Comparison of ENCODE assay signal across 8 mouse cellular contexts in genomic region chr19:46338942-46339286, GRCm38 (mm10). TPM values are rescaled to one million over a fixed set of nuclear protein-coding genes. Genes with fewer than 3 reads are reported as not detected.
A peak's percentile ranks its signal among the peaks of the same experiment; 100 is the strongest.
DNase-seq lines count a peak whose midpoint lies in the region; ATAC-seq lines count a peak whose summit lies in the region.

No protein-coding gene starts in this region.

- peak overlapping the region; percentile 88 for H3K4me2 ChIP-seq in heart, embryonic 13.5 days
- peak overlapping the region; percentile 69 for H3K4me2 ChIP-seq in hindbrain, embryonic 13.5 days
- peak overlapping the region; percentile 78 for H3K4me2 ChIP-seq in midbrain, embryonic 12.5 days (replicated peaks)

- peaks cover 17% of the 10 kb centered on the region for H3K27me3 ChIP-seq in heart, embryonic 13.5 days (replicated peaks)
- H3K27me3 ChIP-seq in hindbrain, embryonic 13.5 days: peaks cover 9% of the 10 kb centered on the region; the same call in 1 of the 2 replicates
- 0 out of 2 replicates have a peak, but pooled peaks cover 5% of the 10 kb centered on the region for H3K27me3 ChIP-seq in midbrain, embryonic 12.5 days

- DNase-seq in heart, postnatal 10 days: no peak
- DNase-seq in left cerebral cortex, adult 9 months (ENCODE audit: low spot score in 2 of 2): no peak
- DNase-seq in retina, embryonic 14.5 days (ENCODE audit: low spot score): no peak
- DNase-seq in spleen, adult 18-20 months: no peak

- H3K27ac ChIP-seq in heart, embryonic 13.5 days (replicated peaks): peak overlapping the region; percentile 41; the same call in 1 of the 2 replicates
- H3K27ac ChIP-seq in hindbrain, embryonic 13.5 days: peak overlapping the region; percentile 69
- no peak overlapping the region for H3K27ac ChIP-seq in midbrain, embryonic 12.5 days (replicated peaks)

- intact Hi-C loops in heart, postnatal 10 days (cut with DNase I): loop anchor here (1.0 to 5.0 kb wide), 4 partner anchors 9 to 103 kb away; no protein-coding TSS in a partner anchor

- WGBS in heart, embryonic 13.5 days: 53% methylated on average over 6 of the region's 6 CpGs
- 57% methylated on average over 6 of the region's 6 CpGs for WGBS in hindbrain, embryonic 13.5 days
- WGBS in midbrain, embryonic 12.5 days: 55% methylated on average over 6 of the region's 6 CpGs

- no peaks in the 10 kb centered on the region for H3K9me3 ChIP-seq in heart, embryonic 13.5 days
- no peaks in the 10 kb centered on the region for H3K9me3 ChIP-seq in hindbrain, embryonic 13.5 days
- no peaks in the 10 kb centered on the region for H3K9me3 ChIP-seq in midbrain, embryonic 12.5 days

- H3K36me3 ChIP-seq in heart, embryonic 13.5 days: no peaks in the 10 kb centered on the region
- H3K36me3 ChIP-seq in hindbrain, embryonic 13.5 days: no peaks in the 10 kb centered on the region
- peaks cover 6% of the 10 kb centered on the region; the same call in 1 of the 2 replicates for H3K36me3 ChIP-seq in midbrain, embryonic 12.5 days

- H3K4me1 ChIP-seq in heart, embryonic 13.5 days: peaks cover 20% of the 10 kb centered on the region
- peaks cover 27% of the 10 kb centered on the region for H3K4me1 ChIP-seq in hindbrain, embryonic 13.5 days (replicated peaks)
- peaks cover 16% of the 10 kb centered on the region for H3K4me1 ChIP-seq in midbrain, embryonic 12.5 days

- peak overlapping the region; percentile 87 for H3K4me3 ChIP-seq in heart, embryonic 13.5 days
- peak overlapping the region; percentile 73 for H3K4me3 ChIP-seq in hindbrain, embryonic 13.5 days
- H3K4me3 ChIP-seq in midbrain, embryonic 12.5 days: 0 out of 2 replicates have a peak overlapping the region, but pooled peaks have one; percentile 72

- ATAC-seq in heart, embryonic 13.5 days (ENCODE audit: extremely low read depth, insufficient number of reproducible peaks, low FRiP score, low TSS enrichment): no peak
- peak; percentile 12 for ATAC-seq in activated CD4-positive, CD25-positive, alpha-beta regulatory T cell, adult 4 months
- ATAC-seq in hindbrain, embryonic 13.5 days (ENCODE audit: low FRiP score): peak; percentile 17; the same call in 1 of the 2 replicates
- ATAC-seq in midbrain, embryonic 12.5 days (ENCODE audit: low FRiP score, low read depth): peak; percentile 68

- peak overlapping the region; percentile 77 for H3K9ac ChIP-seq in heart, embryonic 13.5 days
- H3K9ac ChIP-seq in hindbrain, embryonic 13.5 days: peak overlapping the region; percentile 55
- no peak overlapping the region for H3K9ac ChIP-seq in midbrain, embryonic 12.5 days (replicated peaks)

RNA-seq across cellular contexts. Expression of gene Cuedc2, which starts 0.4 kb away (rescaled TPM):
- polyA plus RNA-seq in heart, embryonic 13.5 days (2015; fragmentation: Nextera tagmentation; extraction: Ambion mirVana): 114 and 131 TPM in 2 replicates
- 100 to 1,000 TPM in 1 of 2 experiments, 10 to 100 TPM in 1; 99.6 to 107 TPM for total RNA-seq in heart, postnatal 10 days (2021)
- polyA plus RNA-seq in activated CD4-positive, CD25-positive, alpha-beta regulatory T cell, adult 4 months (2017; shearing (Covaris generic)): 10 to 100 TPM; 40.7 to 52.4 TPM
- 317 and 326 TPM in 2 replicates for polyA plus RNA-seq in hindbrain, embryonic 13.5 days (2015; fragmentation: Nextera tagmentation; extraction: Ambion mirVana)
- 228 and 237 TPM in 2 replicates for polyA plus RNA-seq in midbrain, embryonic 12.5 days (2016; fragmentation: Nextera tagmentation; extraction: Ambion mirVana)

RNA-seq across cellular contexts. Expression of gene Mfsd13a, which starts 2.0 kb away (rescaled TPM):
- polyA plus RNA-seq in heart, embryonic 13.5 days (2015; fragmentation: Nextera tagmentation; extraction: Ambion mirVana): 4.5 and 5.2 TPM in 2 replicates
- 1 to 10 TPM; 3.4 to 4.6 TPM for total RNA-seq in heart, postnatal 10 days (2021)
- polyA plus RNA-seq in activated CD4-positive, CD25-positive, alpha-beta regulatory T cell, adult 4 months (2017; shearing (Covaris generic)): 1 to 10 TPM; 3.9 to 7.1 TPM
- 8.2 and 11.2 TPM in 2 replicates for polyA plus RNA-seq in hindbrain, embryonic 13.5 days (2015; fragmentation: Nextera tagmentation; extraction: Ambion mirVana)
- 6.5 and 7.1 TPM in 2 replicates for polyA plus RNA-seq in midbrain, embryonic 12.5 days (2016; fragmentation: Nextera tagmentation; extraction: Ambion mirVana)

RNA-seq across cellular contexts. Expression of gene Fbxl15, which starts 10.9 kb away (rescaled TPM):
- polyA plus RNA-seq in heart, embryonic 13.5 days (2015; fragmentation: Nextera tagmentation; extraction: Ambion mirVana): 9.5 and 10.2 TPM in 2 replicates
- total RNA-seq in heart, postnatal 10 days (2021): 1 to 10 TPM; 6.5 to 6.8 TPM
- 1 to 10 TPM; 5.6 to 6.9 TPM for polyA plus RNA-seq in activated CD4-positive, CD25-positive, alpha-beta regulatory T cell, adult 4 months (2017; shearing (Covaris generic))
- 39.8 and 40.0 TPM in 2 replicates for polyA plus RNA-seq in hindbrain, embryonic 13.5 days (2015; fragmentation: Nextera tagmentation; extraction: Ambion mirVana)
- polyA plus RNA-seq in midbrain, embryonic 12.5 days (2016; fragmentation: Nextera tagmentation; extraction: Ambion mirVana): 27.6 and 32.6 TPM in 2 replicates

RNA-seq across cellular contexts. Expression of gene 2310034G01Rik, which starts 11.2 kb away (rescaled TPM):
- 0.76 and 1.4 TPM in 2 replicates for polyA plus RNA-seq in heart, embryonic 13.5 days (2015; fragmentation: Nextera tagmentation; extraction: Ambion mirVana)
- total RNA-seq in heart, postnatal 10 days (2021): under 1 TPM; 0.19 to 0.20 TPM
- polyA plus RNA-seq in activated CD4-positive, CD25-positive, alpha-beta regulatory T cell, adult 4 months (2017; shearing (Covaris generic)): not detected
- polyA plus RNA-seq in hindbrain, embryonic 13.5 days (2015; fragmentation: Nextera tagmentation; extraction: Ambion mirVana): 2.4 and 2.7 TPM in 2 replicates
- 1.4 TPM in 2 replicates for polyA plus RNA-seq in midbrain, embryonic 12.5 days (2016; fragmentation: Nextera tagmentation; extraction: Ambion mirVana)

RNA-seq across cellular contexts. Expression of gene Psd, which starts 12.0 kb away (rescaled TPM):
- 4.3 and 5.6 TPM in 2 replicates for polyA plus RNA-seq in heart, embryonic 13.5 days (2015; fragmentation: Nextera tagmentation; extraction: Ambion mirVana)
- 1 to 10 TPM; 2.2 to 2.9 TPM for total RNA-seq in heart, postnatal 10 days (2021)
- polyA plus RNA-seq in activated CD4-positive, CD25-positive, alpha-beta regulatory T cell, adult 4 months (2017; shearing (Covaris generic)): 1 to 10 TPM; 3.4 to 4.5 TPM
- 58.4 and 59.3 TPM in 2 replicates for polyA plus RNA-seq in hindbrain, embryonic 13.5 days (2015; fragmentation: Nextera tagmentation; extraction: Ambion mirVana)
- polyA plus RNA-seq in midbrain, embryonic 12.5 days (2016; fragmentation: Nextera tagmentation; extraction: Ambion mirVana): 31.4 and 31.9 TPM in 2 replicates
